Mouse (Mus musculus) liver, embryonic 15.5 days (tissue): Measurements from ENCODE around the gene Ulk2. TPM values are rescaled to one million over a fixed set of nuclear protein-coding genes. Genes with fewer than 3 reads are reported as not detected.

ENCODE experiments used
- ATAC-seq: fragments of 200-750 bp; cut with Nextera tagmentation; 2 replicates; pipeline ENCODE4 v1.8.0; 2017; ENCODE audit warnings: moderate number of reproducible peaks, mild to moderate bottlenecking, moderate library complexity; ENCODE audit not compliant: insufficient read depth
- H3K27ac ChIP-seq: fragments of 300-500 bp; sonication (generic); replicated peaks from 2 replicates; pipeline ENCODE4 v1.5.1; 2015; ENCODE audit warnings: mild to moderate bottlenecking, inconsistent platforms
- H3K27me3 ChIP-seq: fragments of 300-500 bp; sonication (generic); 2 replicates; pipeline ENCODE4 v1.6.1; 2015; ENCODE audit warnings: mild to moderate bottlenecking, inconsistent platforms
- H3K36me3 ChIP-seq: fragments of 300-500 bp; sonication (generic); replicated peaks from 2 replicates; pipeline ENCODE4 v1.6.1; 2015; ENCODE audit warnings: moderate library complexity, mild to moderate bottlenecking, inconsistent platforms
- H3K4me1 ChIP-seq: fragments of 300-500 bp; sonication (generic); replicated peaks from 2 replicates; pipeline ENCODE4 v1.6.1; 2015; ENCODE audit warnings: inconsistent platforms
- H3K4me2 ChIP-seq: fragments of 300-500 bp; sonication (generic); 2 replicates; pipeline ENCODE4 v1.6.1; 2015; ENCODE audit warnings: moderate library complexity, mild to moderate bottlenecking, inconsistent platforms
- H3K4me3 ChIP-seq: fragments of 300-500 bp; sonication (generic); replicated peaks from 2 replicates; pipeline ENCODE4 v1.5.1; 2015; ENCODE audit warnings: mild to moderate bottlenecking, inconsistent platforms
- H3K9ac ChIP-seq: fragments of 300-500 bp; sonication (generic); 2 replicates; pipeline ENCODE4 v1.6.1; 2015; ENCODE audit warnings: moderate library complexity, mild to moderate bottlenecking, inconsistent platforms
- H3K9me3 ChIP-seq: fragments of 300-500 bp; sonication (generic); replicated peaks from 2 replicates; pipeline ENCODE4 v1.6.1; 2016; ENCODE audit warnings: inconsistent platforms
- WGBS: fragments of 180-500 bp; shearing (Covaris S2); methylation state at CpG from one replicate; pipeline ENCODE4 v1.1.7; 2015; ENCODE audit warnings: mixed read lengths; ENCODE audit not compliant: insufficient replicate concordance; 5-methylcytosine and 5-hydroxymethylcytosine counted together
- polyA plus RNA-seq: library from polyadenylated mRNA; unstranded; fragments of >200 nt; fragmentation: Nextera tagmentation; extraction: Ambion mirVana; gene quantifications from 2 replicates; pipeline ENCODE4 v1.2.1, GENCODE M21; 2015

Ulk2 gene
- polyA plus RNA-seq, 1 experiment from 2014 or later = 2.6 TPM

DNA sequence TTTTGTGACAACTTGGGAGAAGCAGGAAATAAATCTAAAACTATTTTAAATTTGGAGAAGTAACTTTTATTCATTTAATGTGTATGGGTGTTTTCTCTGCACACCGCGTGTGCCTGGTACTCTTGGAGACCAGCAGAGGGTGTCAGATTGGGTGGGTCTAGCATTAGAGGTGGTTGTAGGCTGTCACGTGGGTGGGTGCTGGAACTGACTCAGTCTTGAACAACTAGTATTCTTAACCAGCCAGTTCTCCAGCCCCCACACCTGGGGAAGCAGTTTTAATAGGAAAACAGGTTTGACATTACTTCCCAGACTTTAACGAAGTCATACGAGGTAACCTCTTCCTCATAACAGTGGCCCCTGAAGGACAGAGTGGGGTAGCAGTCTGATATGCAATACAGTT is 94.4 kb downstream of the Ulk2 start:
- Histone ChIP-seq H3K9ac (no peak overlapping the region), H3K27me3 (0 out of 2 replicates have a peak, but pooled peaks cover 4% of the 10 kb centered on the region), H3K27ac (no peak overlapping the region), H3K36me3 (peaks cover 1% of the 10 kb centered on the region; the same call in 1 of the 2 replicates), H3K4me1 (peaks cover 45% of the 10 kb centered on the region), H3K4me3 (no peak overlapping the region), H3K9me3 (no peaks in the 10 kb centered on the region), H3K4me2 (peak overlapping the region; percentile 89)
- no peak for ATAC-seq
- WGBS = 30% methylated on average over 5 of the region's 5 CpGs

DNA sequence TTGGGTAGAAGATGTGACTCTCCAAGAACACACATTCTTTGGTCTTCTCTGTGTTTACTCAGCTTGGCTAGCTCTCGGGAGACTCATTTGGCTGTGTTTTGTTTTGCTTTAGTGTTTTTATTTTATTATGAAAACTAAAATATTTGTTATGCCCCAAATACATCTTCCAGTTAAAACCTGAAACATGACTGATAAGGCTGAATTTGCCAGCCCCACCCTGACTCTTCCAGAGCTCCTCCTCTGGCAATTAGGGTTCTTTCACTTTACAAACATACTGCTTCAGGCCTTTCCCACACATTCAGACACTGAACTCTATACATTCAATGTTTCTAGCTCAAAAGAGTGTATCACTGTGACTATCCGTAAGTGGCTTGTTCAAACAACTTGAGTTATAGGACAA is 97.7 kb downstream of the Ulk2 start:
- peak overlapping the region; percentile 32; the same call in 1 of the 2 replicates for H3K4me2 ChIP-seq

DNA sequence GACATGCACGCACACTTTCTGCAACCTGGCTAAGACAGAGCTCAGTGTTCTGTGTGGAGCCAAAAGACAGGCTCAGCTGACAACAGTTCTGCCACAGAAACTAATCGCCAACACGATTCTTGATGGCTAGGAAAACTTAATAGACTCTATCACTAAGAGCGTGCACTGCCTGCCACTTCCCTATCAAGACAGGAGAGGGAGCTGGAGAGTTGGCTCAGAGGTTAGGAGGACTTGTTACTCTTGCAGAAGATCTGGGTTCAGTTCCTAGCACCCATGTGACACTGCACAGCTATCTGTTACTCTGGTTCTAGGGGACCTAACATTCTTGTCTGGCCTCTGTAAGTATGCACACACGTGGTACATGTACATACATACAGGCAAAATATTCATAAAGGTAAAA is 103.3 kb downstream of the Ulk2 start:
- H3K4me2 ChIP-seq = no peak overlapping the region
- H3K4me3 ChIP-seq = no peak overlapping the region
- peaks cover 3% of the 10 kb centered on the region for H3K4me1 ChIP-seq
- H3K9ac ChIP-seq = no peak overlapping the region
- H3K27ac ChIP-seq = no peak overlapping the region
- peaks cover 26% of the 10 kb centered on the region for H3K36me3 ChIP-seq
- no peak for ATAC-seq
- no peaks in the 10 kb centered on the region for H3K9me3 ChIP-seq
- H3K27me3 ChIP-seq = no peaks in the 10 kb centered on the region
- WGBS = 65% methylated on average over 5 of the region's 5 CpGs

More for the DNA sequence above, 97.7 kb downstream of the Ulk2 start:
- WGBS = 52% methylated on average over 2 of the region's 2 CpGs
- H3K9me3 ChIP-seq = no peaks in the 10 kb centered on the region
- no peak overlapping the region for H3K4me3 ChIP-seq
- H3K27ac ChIP-seq = peak overlapping the region; percentile 58; the same call in 1 of the 2 replicates
- ATAC-seq = no peak
- H3K27me3 ChIP-seq = no peaks in the 10 kb centered on the region
- H3K36me3 ChIP-seq = peaks cover 17% of the 10 kb centered on the region; the same call in 1 of the 2 replicates
- peaks cover 41% of the 10 kb centered on the region for H3K4me1 ChIP-seq
- no peak overlapping the region for H3K9ac ChIP-seq

DNA sequence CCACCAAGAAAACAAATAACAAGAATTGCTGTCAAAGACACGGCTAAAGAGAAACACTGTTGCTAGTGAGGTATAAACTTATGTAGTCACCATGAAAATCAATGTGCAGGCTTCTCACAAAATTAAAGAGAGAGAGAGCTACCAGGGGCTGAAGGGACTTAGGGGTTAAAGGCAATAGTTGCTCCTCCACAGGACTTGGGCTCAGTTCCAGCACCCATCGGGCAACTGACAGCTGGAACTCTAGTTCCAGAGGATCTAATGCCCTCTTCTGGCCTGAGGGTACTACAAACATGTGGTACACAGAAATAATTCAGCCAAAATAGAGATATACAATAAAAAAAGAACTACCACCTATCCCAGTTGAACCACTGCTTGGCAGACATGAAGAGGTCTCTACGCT is 107.7 kb downstream of the Ulk2 start:
- peaks cover 14% of the 10 kb centered on the region for H3K36me3 ChIP-seq

DNA sequence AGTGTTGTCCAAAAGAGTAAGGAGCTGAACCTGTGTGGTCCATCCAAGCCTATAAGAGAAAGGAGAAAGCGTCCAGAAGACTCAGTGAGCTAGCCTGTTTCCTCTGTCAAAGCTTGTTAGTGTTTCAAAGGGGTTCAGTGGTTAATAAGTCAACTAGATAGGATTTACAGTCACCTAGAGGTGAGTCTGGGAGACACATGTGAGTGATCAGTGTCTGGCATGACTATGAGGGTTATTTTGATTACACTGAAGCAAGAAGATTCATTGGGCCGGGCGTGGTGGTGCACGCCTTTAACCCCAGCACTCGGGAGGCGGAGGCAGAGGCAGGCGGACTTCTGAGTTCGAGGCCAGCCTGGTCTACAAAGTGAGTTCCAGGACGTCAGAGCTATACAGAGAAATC is 109.1 kb downstream of the Ulk2 start:
- H3K4me2 ChIP-seq = no peak overlapping the region
- no peaks in the 10 kb centered on the region for H3K4me1 ChIP-seq
- H3K9me3 ChIP-seq = no peaks in the 10 kb centered on the region
- H3K36me3 ChIP-seq = peaks cover 14% of the 10 kb centered on the region
- H3K27me3 ChIP-seq = no peaks in the 10 kb centered on the region
- no peak overlapping the region for H3K27ac ChIP-seq
- WGBS = 80% methylated on average over 9 of the region's 9 CpGs
- no peak overlapping the region for H3K4me3 ChIP-seq
- no peak overlapping the region for H3K9ac ChIP-seq
- ATAC-seq = no peak

More for the DNA sequence above, 107.7 kb downstream of the Ulk2 start:
- Histone ChIP-seq H3K4me1 (no peaks in the 10 kb centered on the region), H3K9ac (no peak overlapping the region), H3K27me3 (no peaks in the 10 kb centered on the region), H3K9me3 (no peaks in the 10 kb centered on the region), H3K27ac (no peak overlapping the region), H3K4me3 (no peak overlapping the region), H3K4me2 (no peak overlapping the region)
- no peak for ATAC-seq
- 75% methylated on average over 3 of the region's 3 CpGs for WGBS

DNA sequence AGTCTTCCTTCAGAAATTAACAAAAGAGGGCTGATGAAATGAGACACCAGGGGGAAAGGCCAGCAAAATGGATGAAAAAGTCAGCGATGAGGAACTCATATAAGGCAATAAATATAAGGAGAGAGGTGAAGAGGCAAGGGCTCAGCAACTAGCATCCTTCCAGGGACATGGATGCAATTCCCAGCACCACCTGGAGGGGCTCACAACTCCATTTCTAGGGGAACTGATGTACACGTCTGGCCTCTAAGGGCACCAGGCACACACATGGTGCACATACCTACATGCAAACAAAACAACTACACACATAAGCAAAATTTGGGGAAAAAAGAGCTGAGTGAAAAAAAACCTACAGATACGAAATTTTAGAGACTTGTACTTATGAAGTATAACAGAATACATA is 110.4 kb downstream of the Ulk2 start:
- Histone ChIP-seq H3K9me3 (no peaks in the 10 kb centered on the region), H3K27ac (no peak overlapping the region)

DNA sequence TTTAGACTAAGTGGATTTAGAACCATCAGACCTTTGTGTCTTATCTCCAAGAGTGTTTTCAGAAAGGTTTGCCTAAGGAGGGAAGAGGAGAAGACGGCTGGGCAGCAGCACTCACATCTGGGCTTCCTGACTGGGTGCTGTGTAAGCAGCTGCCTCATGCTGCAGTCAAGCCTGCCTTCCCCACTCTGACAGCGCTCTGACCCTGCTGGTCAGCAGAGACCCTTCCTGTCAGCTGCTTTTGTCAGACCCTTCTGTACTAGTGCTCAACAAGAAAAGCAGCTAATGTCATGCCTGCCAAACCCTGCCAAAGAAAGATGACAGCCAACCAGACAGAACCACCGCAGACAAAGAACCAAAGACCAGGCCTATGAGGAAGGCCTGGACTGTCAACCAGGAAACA is 111.1 kb downstream of the Ulk2 start:
- Histone ChIP-seq H3K27me3 (no peaks in the 10 kb centered on the region), H3K9me3 (no peaks in the 10 kb centered on the region), H3K9ac (no peak overlapping the region), H3K4me2 (no peak overlapping the region), H3K4me1 (no peaks in the 10 kb centered on the region), H3K4me3 (no peak overlapping the region), H3K36me3 (peaks cover 23% of the 10 kb centered on the region), H3K27ac (no peak overlapping the region)
- ATAC-seq = no peak
- WGBS = 53% methylated on average over 3 of the region's 3 CpGs

More for the DNA sequence above, 110.4 kb downstream of the Ulk2 start:
- 54% methylated on average over 3 of the region's 3 CpGs for WGBS
- Histone ChIP-seq H3K27me3 (no peaks in the 10 kb centered on the region), H3K4me3 (no peak overlapping the region), H3K4me2 (no peak overlapping the region), H3K4me1 (no peaks in the 10 kb centered on the region), H3K36me3 (peaks cover 23% of the 10 kb centered on the region), H3K9ac (no peak overlapping the region)
- ATAC-seq = no peak

DNA sequence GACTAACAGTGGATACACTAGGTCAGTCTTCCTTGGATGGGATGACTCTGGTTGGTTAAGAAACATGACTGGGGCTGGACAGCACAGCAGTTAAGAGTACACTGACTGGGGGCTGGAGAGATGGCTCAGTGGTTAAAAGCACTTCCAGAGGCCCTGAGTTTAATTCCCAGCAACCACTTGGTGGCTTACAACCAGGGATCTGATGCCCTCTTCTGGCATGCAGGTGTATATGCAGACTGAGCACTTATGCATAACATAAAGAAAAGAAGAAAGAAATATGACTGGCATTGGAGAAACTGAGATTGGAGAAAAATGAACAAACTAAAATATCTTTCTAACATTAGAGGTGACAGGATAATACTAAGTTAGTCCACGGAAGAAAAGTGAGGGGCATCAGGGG is 114.4 kb downstream of the Ulk2 start:
- Histone ChIP-seq H3K36me3 (peaks cover 30% of the 10 kb centered on the region), H3K27ac (no peak overlapping the region), H3K4me2 (no peak overlapping the region), H3K27me3 (no peaks in the 10 kb centered on the region), H3K9me3 (no peaks in the 10 kb centered on the region), H3K4me1 (no peaks in the 10 kb centered on the region), H3K4me3 (no peak overlapping the region), H3K9ac (no peak overlapping the region)
- 80% methylated on average over 1 of the region's 1 CpGs for WGBS
- no peak for ATAC-seq

DNA sequence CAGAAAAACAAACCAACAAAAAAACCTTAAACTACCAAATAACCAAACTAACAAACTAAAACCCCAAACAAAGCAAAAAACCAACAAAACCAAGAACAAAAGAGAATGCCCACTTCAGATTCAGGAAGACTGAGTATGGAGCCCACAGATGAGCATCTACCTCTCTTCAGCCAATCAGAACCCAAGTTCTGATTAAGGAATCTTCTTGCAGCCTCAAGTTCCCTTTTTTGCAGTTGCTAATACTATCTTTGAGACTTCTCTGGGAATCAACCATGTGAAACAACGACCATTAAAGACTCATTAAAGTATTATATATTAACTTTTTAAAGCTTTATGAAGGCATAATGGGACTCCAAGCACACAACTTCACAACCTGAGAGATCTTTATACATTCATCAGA is 117.6 kb downstream of the Ulk2 start:
- H3K9ac ChIP-seq = no peak overlapping the region
- no peak overlapping the region for H3K4me2 ChIP-seq
- H3K4me1 ChIP-seq = no peaks in the 10 kb centered on the region
- H3K36me3 ChIP-seq = peaks cover 44% of the 10 kb centered on the region
- WGBS = 55% methylated on average over 1 of the region's 1 CpGs
- no peaks in the 10 kb centered on the region for H3K9me3 ChIP-seq
- H3K4me3 ChIP-seq = no peak overlapping the region
- no peak overlapping the region for H3K27ac ChIP-seq
- ATAC-seq = no peak
- no peaks in the 10 kb centered on the region for H3K27me3 ChIP-seq

DNA sequence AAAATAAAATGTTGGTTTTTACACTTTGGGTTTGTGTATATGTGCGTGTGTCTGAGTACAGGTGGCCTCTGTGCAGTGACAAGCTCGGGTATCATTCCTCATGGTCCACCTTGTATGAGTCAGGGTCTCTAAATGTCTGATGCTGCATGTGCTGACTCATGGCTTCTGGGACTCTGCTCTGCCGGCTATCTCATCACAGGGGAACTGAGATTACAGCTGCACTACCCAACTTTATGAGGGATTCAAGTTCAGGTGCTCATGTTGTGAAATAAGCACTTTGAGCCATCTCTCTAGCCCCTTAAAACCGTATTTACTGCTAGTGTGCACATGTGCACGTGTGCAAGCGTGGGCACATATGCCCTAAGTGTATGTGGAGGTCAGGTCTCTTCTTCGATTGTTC is 122.2 kb downstream of the Ulk2 start:
- WGBS = 62% methylated on average over 7 of the region's 7 CpGs
- ATAC-seq = no peak

DNA sequence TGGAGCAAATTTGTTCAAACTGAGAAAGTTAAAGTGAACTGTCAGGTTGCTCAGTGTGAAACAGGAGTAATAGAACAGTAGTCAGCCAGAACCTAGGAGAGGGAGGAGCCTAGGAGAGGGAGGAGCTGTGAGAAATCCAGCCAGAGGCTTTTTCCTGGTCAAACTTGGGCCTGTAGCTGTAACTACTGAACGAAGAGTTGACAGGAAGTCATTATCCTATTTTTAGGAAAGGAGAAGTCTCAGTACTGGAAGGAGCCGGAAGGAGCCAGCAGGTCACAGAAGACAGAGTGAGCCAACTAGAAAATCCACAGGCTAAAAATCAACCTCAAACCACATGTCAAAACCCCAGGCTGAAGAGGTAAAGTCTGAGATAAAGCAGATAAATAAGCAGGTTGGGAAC is 126.8 kb downstream of the Ulk2 start:
- Histone ChIP-seq H3K4me3 (no peak overlapping the region), H3K9me3 (no peaks in the 10 kb centered on the region), H3K27ac (no peak overlapping the region), H3K27me3 (no peaks in the 10 kb centered on the region), H3K9ac (no peak overlapping the region), H3K4me2 (no peak overlapping the region), H3K4me1 (no peaks in the 10 kb centered on the region), H3K36me3 (peaks cover 11% of the 10 kb centered on the region)
- WGBS = 34% methylated on average over 2 of the region's 2 CpGs
- no peak for ATAC-seq

More for the DNA sequence above, 122.2 kb downstream of the Ulk2 start:
- Histone ChIP-seq H3K27me3 (no peaks in the 10 kb centered on the region), H3K27ac (no peak overlapping the region), H3K4me3 (no peak overlapping the region), H3K4me1 (no peaks in the 10 kb centered on the region), H3K9ac (no peak overlapping the region), H3K4me2 (no peak overlapping the region), H3K36me3 (peaks cover 30% of the 10 kb centered on the region), H3K9me3 (no peaks in the 10 kb centered on the region)
